Mouse (Mus musculus): ENCODE data around the gene Hand2. TPM values are rescaled to one million over a fixed set of nuclear protein-coding genes. Genes with fewer than 3 reads are reported as not detected.

The Hand2 gene
- polyA plus RNA-seq (2012; ENCODE audit: insufficient read depth, insufficient read length, low replicate concordance, missing spikeins): not detected in 2 replicates

DNA sequence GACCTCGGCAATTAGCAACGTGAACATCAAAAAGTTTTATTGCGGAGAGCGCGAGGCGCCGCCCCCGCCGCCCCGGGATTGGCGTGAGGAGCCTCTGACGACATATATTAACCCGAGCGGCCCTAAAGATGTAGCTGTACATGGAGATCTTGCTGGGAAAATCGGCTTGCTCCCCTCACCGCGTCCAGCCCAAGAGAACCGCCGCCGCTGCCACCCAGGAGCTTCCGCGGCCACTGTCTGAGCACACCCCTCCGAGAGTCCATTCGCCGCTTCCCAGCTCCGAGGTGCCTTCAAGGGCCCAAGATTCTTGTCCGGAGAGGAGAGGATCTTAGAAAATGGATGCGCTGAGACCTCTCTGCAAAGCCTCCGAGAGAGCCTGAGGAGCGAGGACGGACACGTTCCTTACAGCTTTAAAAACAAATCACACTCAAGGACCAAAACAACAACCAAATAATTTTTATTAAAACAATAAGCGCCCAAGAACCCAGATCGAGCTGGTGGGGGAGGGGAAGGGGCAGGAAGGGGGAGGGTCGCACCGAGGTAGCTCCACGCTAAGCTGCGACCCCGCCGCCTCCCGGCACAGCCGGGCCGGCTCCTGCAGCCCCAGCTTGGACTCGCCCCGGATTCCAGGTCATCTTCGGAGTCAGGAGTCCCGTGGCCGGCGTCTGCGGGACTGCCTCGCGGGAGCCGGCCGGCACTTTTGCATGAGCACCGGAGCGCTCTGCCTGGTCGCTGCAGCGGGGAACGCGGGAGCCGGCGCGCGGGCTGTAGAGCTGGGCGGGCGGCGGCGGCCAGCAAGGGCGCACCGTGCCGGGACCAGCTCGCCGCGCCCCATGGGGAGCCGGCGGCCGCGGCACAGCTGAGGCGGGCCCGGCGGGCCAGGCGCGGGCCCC is at the start of gene Hand2:
Gene Hand2 (plus strand): TSS at position 133 of the 893 bp plus-strand sequence.
- H3K27ac ChIP-seq (ENCODE audit: insufficient read depth, low read depth, low read length): no peak within 1 kb of the TSS
- H3K4me1 ChIP-seq (ENCODE audit: control insufficient read depth, insufficient read depth, low read length): peaks cover 9% of the 10 kb centered on the region
- TF ChIP-seq POLR2A (IDR thresholded peaks at IDR 0.05; ENCODE audit: insufficient read depth, low read depth, low read length) (no peak), CTCF (IDR thresholded peaks at IDR 0.05; ENCODE audit: insufficient read depth, low read depth, low read length) (no peak)
- no peak within 1 kb of the TSS for H3K4me3 ChIP-seq (ENCODE audit: insufficient read depth, low read depth, low read length)
- WGBS: 2% methylated on average over 81 of the region's 83 CpGs

DNA sequence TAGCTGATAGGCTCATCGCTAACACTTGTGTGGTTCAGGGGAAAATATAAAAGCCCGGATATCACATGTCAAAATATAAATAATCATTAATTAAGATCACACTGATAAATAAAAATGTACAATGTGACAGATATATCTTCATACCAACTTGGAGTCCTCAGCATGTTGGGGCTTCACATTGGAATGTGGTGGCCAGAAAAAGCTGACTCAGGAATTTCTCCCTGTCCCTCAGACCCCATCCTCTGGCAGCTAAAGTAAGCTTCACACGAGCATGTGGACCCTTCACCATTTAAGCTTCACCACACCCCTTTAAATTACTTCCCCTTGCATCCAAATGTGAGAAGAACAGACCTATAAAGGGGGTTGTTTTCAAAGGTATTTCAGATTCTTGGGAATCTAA is 47.7 kb upstream of the Hand2 start:
- Histone ChIP-seq H3K4me3 (ENCODE audit: insufficient read depth, low read depth, low read length) (no peak overlapping the region), H3K27ac (ENCODE audit: insufficient read depth, low read depth, low read length) (no peak overlapping the region), H3K4me1 (ENCODE audit: control insufficient read depth, insufficient read depth, low read length) (no peaks in the 10 kb centered on the region)
- 75% methylated on average over 3 of the region's 3 CpGs for WGBS
- TF ChIP-seq POLR2A (IDR thresholded peaks at IDR 0.05; ENCODE audit: insufficient read depth, low read depth, low read length) (no peak), CTCF (IDR thresholded peaks at IDR 0.05; ENCODE audit: insufficient read depth, low read depth, low read length) (no peak)

- 78% methylated on average over 4 of the region's 4 CpGs for WGBS
- H3K4me3 ChIP-seq (ENCODE audit: insufficient read depth, low read depth, low read length): no peak overlapping the region
- H3K27ac ChIP-seq (ENCODE audit: insufficient read depth, low read depth, low read length): no peak overlapping the region
- no peak for TF ChIP-seq CTCF (IDR thresholded peaks at IDR 0.05; ENCODE audit: insufficient read depth, low read depth, low read length)
- TF ChIP-seq POLR2A (IDR thresholded peaks at IDR 0.05; ENCODE audit: insufficient read depth, low read depth, low read length): no peak
- H3K4me1 ChIP-seq (ENCODE audit: control insufficient read depth, insufficient read depth, low read length): no peaks in the 10 kb centered on the region
Measured at GRCm38 (mm10) chr8:57293441-57293840, 27.3 kb upstream of the Hand2 start.

DNA sequence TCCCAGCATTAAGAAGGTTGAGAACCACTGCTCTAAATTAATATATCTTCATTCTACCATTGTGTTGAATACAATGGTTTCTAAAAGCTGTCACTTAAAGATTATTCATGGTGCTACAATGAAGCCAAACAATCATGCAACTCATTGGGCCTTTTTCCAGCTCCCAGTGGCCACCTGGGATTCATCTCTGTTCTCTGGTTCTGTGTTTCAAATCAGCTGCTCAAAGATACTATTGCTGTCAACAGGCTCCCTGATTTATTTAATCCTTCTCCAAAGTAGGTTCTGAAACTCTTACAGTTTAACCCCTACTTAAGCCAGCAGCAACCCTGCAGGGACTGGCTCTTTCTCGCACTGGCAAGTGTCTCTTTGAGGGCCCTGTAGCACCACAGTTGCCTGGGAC is 17.3 kb upstream of the Hand2 start:
- H3K27ac ChIP-seq (ENCODE audit: insufficient read depth, low read depth, low read length): no peak overlapping the region
- 75% methylated on average over 1 of the region's 1 CpGs for WGBS
- TF ChIP-seq POLR2A (IDR thresholded peaks at IDR 0.05; ENCODE audit: insufficient read depth, low read depth, low read length) (no peak), CTCF (IDR thresholded peaks at IDR 0.05; ENCODE audit: insufficient read depth, low read depth, low read length) (no peak)
- no peaks in the 10 kb centered on the region for H3K4me1 ChIP-seq (ENCODE audit: control insufficient read depth, insufficient read depth, low read length)
- H3K4me3 ChIP-seq (ENCODE audit: insufficient read depth, low read depth, low read length): no peak overlapping the region

- Histone ChIP-seq H3K4me3 (ENCODE audit: insufficient read depth, low read depth, low read length) (no peak overlapping the region), H3K4me1 (ENCODE audit: control insufficient read depth, insufficient read depth, low read length) (no peaks in the 10 kb centered on the region), H3K27ac (ENCODE audit: insufficient read depth, low read depth, low read length) (no peak overlapping the region)
- 64% methylated on average over 11 of the region's 11 CpGs for WGBS
- TF ChIP-seq CTCF (IDR thresholded peaks at IDR 0.05; ENCODE audit: insufficient read depth, low read depth, low read length) (no peak), POLR2A (IDR thresholded peaks at IDR 0.05; ENCODE audit: insufficient read depth, low read depth, low read length) (no peak)
Measured at GRCm38 (mm10) chr8:57304944-57305343, 15.8 kb upstream of the Hand2 start.

- Histone ChIP-seq H3K4me3 (ENCODE audit: insufficient read depth, low read depth, low read length) (no peak overlapping the region), H3K4me1 (ENCODE audit: control insufficient read depth, insufficient read depth, low read length) (no peaks in the 10 kb centered on the region), H3K27ac (ENCODE audit: insufficient read depth, low read depth, low read length) (no peak overlapping the region)
- WGBS: 23% methylated on average over 1 of the region's 1 CpGs
- TF ChIP-seq CTCF (IDR thresholded peaks at IDR 0.05; ENCODE audit: insufficient read depth, low read depth, low read length): no peak
- no peak for TF ChIP-seq POLR2A (IDR thresholded peaks at IDR 0.05; ENCODE audit: insufficient read depth, low read depth, low read length)
Measured at GRCm38 (mm10) chr8:57306441-57306840, 14.3 kb upstream of the Hand2 start.

- no peak overlapping the region for H3K4me3 ChIP-seq (ENCODE audit: insufficient read depth, low read depth, low read length)
- TF ChIP-seq POLR2A (IDR thresholded peaks at IDR 0.05; ENCODE audit: insufficient read depth, low read depth, low read length) (no peak), CTCF (IDR thresholded peaks at IDR 0.05; ENCODE audit: insufficient read depth, low read depth, low read length) (no peak)
- 17% methylated on average over 1 of the region's 1 CpGs for WGBS
- no peak overlapping the region for H3K27ac ChIP-seq (ENCODE audit: insufficient read depth, low read depth, low read length)
- no peaks in the 10 kb centered on the region; the same call in 1 of the 2 replicates for H3K4me1 ChIP-seq (ENCODE audit: control insufficient read depth, insufficient read depth, low read length)
Measured at GRCm38 (mm10) chr8:57309844-57310485, 10.8 kb upstream of the Hand2 start.

- no peak overlapping the region for H3K27ac ChIP-seq (ENCODE audit: insufficient read depth, low read depth, low read length)
- H3K4me1 ChIP-seq (ENCODE audit: control insufficient read depth, insufficient read depth, low read length): no peaks in the 10 kb centered on the region; the same call in 1 of the 2 replicates
- WGBS: 2% methylated on average over 30 of the region's 30 CpGs
- no peak overlapping the region for H3K4me3 ChIP-seq (ENCODE audit: insufficient read depth, low read depth, low read length)
- no peak for TF ChIP-seq CTCF (IDR thresholded peaks at IDR 0.05; ENCODE audit: insufficient read depth, low read depth, low read length)
- TF ChIP-seq POLR2A (IDR thresholded peaks at IDR 0.05; ENCODE audit: insufficient read depth, low read depth, low read length): no peak
Measured at GRCm38 (mm10) chr8:57312031-57312981, 8.5 kb upstream of the Hand2 start.

Data from olfactory bulb, adult 2 months (tissue).